Mouse (Mus musculus) cerebellum, postnatal 4 days (tissue): Measurements from ENCODE around the gene Ugt1a10.

Experiments used
- DNase-seq, 2 experiments: peaks; one replicate each; pipeline ENCODE4 v3.0.0; 2022; ENCODE audit warnings: low spot score in 2 of 2, mixed read lengths in 1 of 2

The Ugt1a10 gene

GRCm38 (mm10) chr1:88255466-88255857 lies 200.3 kb downstream of the Ugt1a10 start:
- DNase-seq = no peak

- DNase-seq = peak in 1 of 2 experiments; percentile 63
Observed at GRCm38 (mm10) chr1:88255989-88256754, 201.0 kb downstream of the Ugt1a10 start.

GRCm38 (mm10) chr1:88256886-88257663 lies 201.9 kb downstream of the Ugt1a10 start:
- DNase-seq = no peak

- DNase-seq = no peak
Observed at GRCm38 (mm10) chr1:88257681-88258080, 202.5 kb downstream of the Ugt1a10 start.

- DNase-seq = no peak
Observed at GRCm38 (mm10) chr1:88258361-88258760, 203.2 kb downstream of the Ugt1a10 start.

- DNase-seq = peak in 1 of 2 experiments; percentile 69
Observed at GRCm38 (mm10) chr1:88258881-88259642, 203.9 kb downstream of the Ugt1a10 start.

- DNase-seq = no peak
Observed at GRCm38 (mm10) chr1:88259643-88260024, 204.4 kb downstream of the Ugt1a10 start.

- no peak for DNase-seq
Observed at GRCm38 (mm10) chr1:88260114-88260513, 204.9 kb downstream of the Ugt1a10 start.

GRCm38 (mm10) chr1:88260604-88261377 lies 205.6 kb downstream of the Ugt1a10 start:
- DNase-seq = no peak

GRCm38 (mm10) chr1:88261706-88262105 lies 206.5 kb downstream of the Ugt1a10 start:
- DNase-seq = no peak

GRCm38 (mm10) chr1:88262255-88262654 lies 207.1 kb downstream of the Ugt1a10 start:
- no peak for DNase-seq

- DNase-seq = no peak
Observed at GRCm38 (mm10) chr1:88262961-88263360, 207.8 kb downstream of the Ugt1a10 start.

GRCm38 (mm10) chr1:88263778-88264177 lies 208.6 kb downstream of the Ugt1a10 start:
- DNase-seq = no peak

- no peak for DNase-seq
Observed at GRCm38 (mm10) chr1:88264237-88264868, 209.2 kb downstream of the Ugt1a10 start.

- no peak for DNase-seq
Observed at GRCm38 (mm10) chr1:88264869-88265240, 209.7 kb downstream of the Ugt1a10 start.

GRCm38 (mm10) chr1:88266123-88266522 lies 210.9 kb downstream of the Ugt1a10 start:
- DNase-seq = no peak

- no peak for DNase-seq
Observed at GRCm38 (mm10) chr1:88267489-88267888, 212.3 kb downstream of the Ugt1a10 start.

GRCm38 (mm10) chr1:88268070-88268469 lies 212.9 kb downstream of the Ugt1a10 start:
- no peak for DNase-seq
